Mouse (Mus musculus): Measurements from ENCODE around the gene Taz. TPM values are rescaled to one million over a fixed set of nuclear protein-coding genes. Genes with fewer than 3 reads are reported as not detected.

Taz gene
- polyA plus RNA-seq, 1 experiment from 2014 or later, result 65.2 TPM

DNA sequence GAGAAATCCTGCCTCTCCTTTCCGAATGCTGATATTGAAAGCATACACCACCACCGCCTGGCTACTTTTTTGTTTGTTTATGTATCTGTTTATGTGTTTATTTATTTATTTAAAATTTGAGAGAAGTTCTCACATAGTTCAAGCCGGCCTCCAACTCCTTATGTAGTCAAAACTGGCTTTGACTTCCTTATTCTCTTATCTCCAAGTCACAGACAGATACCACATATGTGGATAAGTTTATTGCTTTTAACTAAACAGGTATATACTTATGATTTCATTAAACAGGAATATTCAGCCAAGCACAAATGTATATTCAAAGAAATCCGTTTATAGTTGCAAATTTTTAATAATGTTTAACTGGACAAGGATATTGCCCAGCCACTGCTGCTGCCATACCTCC is 11.7 kb downstream of the Taz start:
- no peak overlapping the region for H3K27ac ChIP-seq (replicated peaks; ENCODE audit: low read depth, low read length)
- 75% methylated on average over 4 of the region's 4 CpGs for WGBS

DNA sequence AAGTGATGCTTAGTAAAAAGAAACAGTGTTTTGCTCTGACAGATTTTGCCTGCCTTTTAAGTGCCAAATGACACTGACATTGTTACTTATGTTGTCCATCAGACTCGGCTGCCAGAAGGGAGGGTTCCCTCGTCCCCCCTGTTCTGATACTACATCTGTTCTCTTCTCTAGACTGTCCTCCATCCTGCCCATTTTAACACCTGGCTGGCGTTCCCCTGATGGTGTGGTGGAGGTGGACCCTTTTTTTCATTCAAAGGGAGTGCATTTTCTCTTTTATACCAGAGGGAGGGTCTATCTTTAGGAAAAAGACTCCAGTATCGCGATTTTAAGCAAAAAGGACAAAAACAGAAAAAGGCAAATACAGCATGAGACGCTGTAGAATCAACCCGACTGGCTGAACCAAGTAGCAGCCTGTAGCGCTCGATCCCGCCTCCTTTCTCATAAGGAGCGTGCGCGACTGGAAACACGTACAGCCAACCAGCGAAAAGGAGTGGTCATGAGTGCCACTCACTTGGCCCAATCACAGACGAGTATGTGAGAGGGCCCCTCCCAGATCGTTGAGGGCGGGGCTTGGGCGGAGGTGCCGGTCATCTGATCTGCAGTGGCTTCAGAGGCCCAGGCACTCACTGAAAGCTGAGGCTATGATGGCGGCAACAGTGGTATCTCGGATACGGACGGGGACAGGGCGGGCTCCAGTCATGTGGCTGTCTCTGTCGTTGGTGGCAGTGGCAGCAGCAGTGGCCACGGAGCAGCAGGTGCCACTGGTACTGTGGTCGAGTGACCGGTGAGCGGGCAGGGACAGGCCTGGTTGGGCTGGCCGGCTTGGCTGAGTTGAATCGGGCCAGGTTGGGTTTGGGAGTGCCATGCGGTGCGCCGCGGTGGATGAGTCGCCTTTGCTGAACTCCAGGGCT is 15.1 kb downstream of the Taz start, which contains the start of gene Atp6ap1:
Gene Atp6ap1, plus strand, starts transcription at position 560 of the 911 bp plus-strand sequence.
- H3K27me3 ChIP-seq (ENCODE audit: control insufficient read depth, insufficient read depth, low read length), result no peaks in the 10 kb centered on the region
- peak within 1 kb of the TSS; percentile 58 for H3K4me3 ChIP-seq (ENCODE audit: low read depth, low read length)
- peak within 1 kb of the TSS; percentile 52 for H3K4me2 ChIP-seq (ENCODE audit: low read depth, low read length)
- no peaks in the 10 kb centered on the region for H3K9me3 ChIP-seq (replicated peaks; ENCODE audit: control insufficient read depth, low read length)
- ATAC-seq (replicated peaks; ENCODE audit: insufficient number of reproducible peaks, low FRiP score, low TSS enrichment, low read depth), result peak; percentile 98
- WGBS, result 18% methylated on average over 37 of the region's 37 CpGs
- H3K9ac ChIP-seq (replicated peaks; ENCODE audit: low read length), result peak within 1 kb of the TSS; percentile 73
- H3K36me3 ChIP-seq (replicated peaks; ENCODE audit: control insufficient read depth, insufficient read depth, low read depth, low read length), result no peaks in the 10 kb centered on the region
- H3K27ac ChIP-seq (replicated peaks; ENCODE audit: low read depth, low read length), result no peak within 1 kb of the TSS
- peak; percentile 93 for DNase-seq (ENCODE audit: low spot score)
- H3K4me1 ChIP-seq (ENCODE audit: control insufficient read depth, insufficient read depth, low read length), result no peaks in the 10 kb centered on the region

More for the DNA sequence above, 11.7 kb downstream of the Taz start:
- H3K4me1 ChIP-seq (ENCODE audit: control insufficient read depth, insufficient read depth, low read length), result no peaks in the 10 kb centered on the region
- no peaks in the 10 kb centered on the region; the same call in 1 of the 2 replicates for H3K36me3 ChIP-seq (replicated peaks; ENCODE audit: control insufficient read depth, insufficient read depth, low read depth, low read length)
- H3K4me2 ChIP-seq (ENCODE audit: low read depth, low read length), result no peak overlapping the region
- DNase-seq (ENCODE audit: low spot score) (no peak), ATAC-seq (replicated peaks; ENCODE audit: insufficient number of reproducible peaks, low FRiP score, low TSS enrichment, low read depth) (no peak)
- H3K9ac ChIP-seq (replicated peaks; ENCODE audit: low read length), result no peak overlapping the region
- no peaks in the 10 kb centered on the region for H3K9me3 ChIP-seq (replicated peaks; ENCODE audit: control insufficient read depth, low read length)
- no peaks in the 10 kb centered on the region for H3K27me3 ChIP-seq (ENCODE audit: control insufficient read depth, insufficient read depth, low read length)
- no peak overlapping the region for H3K4me3 ChIP-seq (ENCODE audit: low read depth, low read length)

DNA sequence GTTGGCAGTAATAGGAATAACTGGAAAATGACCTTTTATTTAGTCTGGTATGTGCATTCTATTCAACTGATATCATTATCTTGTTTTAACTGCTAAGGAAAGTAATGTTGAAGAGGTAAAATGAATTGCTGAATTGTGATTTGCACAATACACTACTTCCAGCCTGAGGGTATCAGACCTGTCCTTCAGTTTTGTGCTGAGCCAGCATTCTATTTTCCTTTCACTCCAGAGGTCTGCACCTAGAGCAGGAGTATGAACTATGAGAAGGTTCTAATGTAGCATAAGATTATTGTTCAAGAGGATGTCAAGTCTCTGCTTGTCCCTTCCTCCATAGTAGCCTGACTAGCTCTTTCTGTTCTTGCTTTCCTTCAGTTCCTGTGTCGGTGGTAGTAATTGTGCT is 16.6 kb downstream of the Taz start:
- no peaks in the 10 kb centered on the region for H3K27me3 ChIP-seq (ENCODE audit: control insufficient read depth, insufficient read depth, low read length)
- no peak overlapping the region for H3K27ac ChIP-seq (replicated peaks; ENCODE audit: low read depth, low read length)
- no peak overlapping the region for H3K9ac ChIP-seq (replicated peaks; ENCODE audit: low read length)
- WGBS, result 88% methylated on average over 1 of the region's 1 CpGs
- DNase-seq (ENCODE audit: low spot score) (no peak), ATAC-seq (replicated peaks; ENCODE audit: insufficient number of reproducible peaks, low FRiP score, low TSS enrichment, low read depth) (no peak)
- no peak overlapping the region for H3K4me3 ChIP-seq (ENCODE audit: low read depth, low read length)
- no peaks in the 10 kb centered on the region for H3K9me3 ChIP-seq (replicated peaks; ENCODE audit: control insufficient read depth, low read length)
- no peaks in the 10 kb centered on the region for H3K36me3 ChIP-seq (replicated peaks; ENCODE audit: control insufficient read depth, insufficient read depth, low read depth, low read length)
- H3K4me1 ChIP-seq (ENCODE audit: control insufficient read depth, insufficient read depth, low read length), result no peaks in the 10 kb centered on the region
- H3K4me2 ChIP-seq (ENCODE audit: low read depth, low read length), result no peak overlapping the region

DNA sequence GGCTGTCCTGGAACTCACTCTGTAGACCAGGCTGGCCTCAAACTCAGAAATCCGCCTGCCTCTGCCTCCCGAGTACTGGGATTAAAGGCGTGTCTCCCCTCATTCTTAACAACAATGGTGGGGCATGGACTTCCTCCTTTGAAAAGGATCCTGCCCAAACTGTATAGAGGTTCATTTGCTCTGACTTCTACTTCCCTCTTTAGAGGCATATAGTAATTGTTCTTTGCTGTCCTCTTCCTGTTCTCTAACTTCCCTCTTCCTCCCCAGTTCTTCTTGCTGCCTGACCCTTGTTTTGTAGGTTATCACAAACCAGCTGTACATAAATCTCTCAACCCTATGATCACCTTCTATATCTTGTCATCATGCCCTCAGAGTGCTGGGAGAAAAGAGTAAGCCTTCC is 18.0 kb downstream of the Taz start:
- DNase-seq (ENCODE audit: low spot score) (no peak), ATAC-seq (replicated peaks; ENCODE audit: insufficient number of reproducible peaks, low FRiP score, low TSS enrichment, low read depth) (no peak)
- no peaks in the 10 kb centered on the region for H3K27me3 ChIP-seq (ENCODE audit: control insufficient read depth, insufficient read depth, low read length)
- 81% methylated on average over 3 of the region's 3 CpGs for WGBS
- H3K27ac ChIP-seq (replicated peaks; ENCODE audit: low read depth, low read length), result no peak overlapping the region
- H3K4me2 ChIP-seq (ENCODE audit: low read depth, low read length), result no peak overlapping the region
- H3K4me1 ChIP-seq (ENCODE audit: control insufficient read depth, insufficient read depth, low read length), result no peaks in the 10 kb centered on the region
- H3K4me3 ChIP-seq (ENCODE audit: low read depth, low read length), result no peak overlapping the region
- peaks cover 2% of the 10 kb centered on the region; the same call in 1 of the 2 replicates for H3K36me3 ChIP-seq (replicated peaks; ENCODE audit: control insufficient read depth, insufficient read depth, low read depth, low read length)
- H3K9me3 ChIP-seq (replicated peaks; ENCODE audit: control insufficient read depth, low read length), result no peaks in the 10 kb centered on the region
- H3K9ac ChIP-seq (replicated peaks; ENCODE audit: low read length), result no peak overlapping the region

DNA sequence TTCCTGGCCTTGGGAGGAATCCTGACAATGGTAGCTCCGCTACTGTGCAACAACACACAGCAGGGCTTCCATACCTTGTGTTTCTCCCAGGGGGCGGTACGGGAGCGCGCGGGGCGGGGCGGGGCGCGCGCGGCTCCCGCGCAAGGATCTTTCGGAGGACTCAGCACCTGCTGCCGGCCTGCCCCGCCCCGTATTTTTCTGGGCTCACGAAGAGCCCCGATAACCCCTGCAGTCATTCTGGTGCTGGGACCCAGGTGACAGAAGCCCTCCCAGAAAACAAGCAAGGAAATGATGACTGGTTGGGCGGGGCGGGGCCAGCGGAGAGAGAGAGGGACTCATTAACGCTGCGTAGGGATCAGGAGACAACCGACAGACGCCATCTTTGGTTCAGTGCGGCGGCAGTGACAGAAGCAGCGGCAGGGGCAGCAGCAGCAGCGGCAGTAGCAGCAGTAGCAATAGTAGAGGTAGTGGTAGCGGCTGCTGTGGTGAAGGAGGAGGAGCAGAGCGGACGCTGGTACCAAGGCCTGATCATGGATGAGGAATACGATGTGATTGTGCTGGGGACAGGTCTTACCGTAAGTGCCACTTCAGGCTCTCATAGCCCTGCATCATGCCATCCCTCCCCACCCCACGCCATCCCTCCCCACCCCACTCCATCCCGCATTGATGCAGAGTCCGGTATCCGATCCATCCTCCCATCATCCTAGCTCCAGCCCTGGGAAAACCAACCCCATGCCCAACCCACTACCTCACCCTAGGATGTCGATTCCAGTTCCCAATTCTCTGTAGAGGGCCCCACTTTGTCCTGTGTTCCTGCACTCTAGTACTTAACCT is 23.4 kb downstream of the Taz start, which contains the start of gene Gdi1:
Gene Gdi1, plus strand, starts transcription at position 132 of the 834 bp plus-strand sequence.
- peak; percentile 76 for ATAC-seq (replicated peaks; ENCODE audit: insufficient number of reproducible peaks, low FRiP score, low TSS enrichment, low read depth)
- H3K4me2 ChIP-seq (ENCODE audit: low read depth, low read length), result peak within 1 kb of the TSS; percentile 57
- WGBS, result 16% methylated on average over 41 of the region's 41 CpGs

DNA sequence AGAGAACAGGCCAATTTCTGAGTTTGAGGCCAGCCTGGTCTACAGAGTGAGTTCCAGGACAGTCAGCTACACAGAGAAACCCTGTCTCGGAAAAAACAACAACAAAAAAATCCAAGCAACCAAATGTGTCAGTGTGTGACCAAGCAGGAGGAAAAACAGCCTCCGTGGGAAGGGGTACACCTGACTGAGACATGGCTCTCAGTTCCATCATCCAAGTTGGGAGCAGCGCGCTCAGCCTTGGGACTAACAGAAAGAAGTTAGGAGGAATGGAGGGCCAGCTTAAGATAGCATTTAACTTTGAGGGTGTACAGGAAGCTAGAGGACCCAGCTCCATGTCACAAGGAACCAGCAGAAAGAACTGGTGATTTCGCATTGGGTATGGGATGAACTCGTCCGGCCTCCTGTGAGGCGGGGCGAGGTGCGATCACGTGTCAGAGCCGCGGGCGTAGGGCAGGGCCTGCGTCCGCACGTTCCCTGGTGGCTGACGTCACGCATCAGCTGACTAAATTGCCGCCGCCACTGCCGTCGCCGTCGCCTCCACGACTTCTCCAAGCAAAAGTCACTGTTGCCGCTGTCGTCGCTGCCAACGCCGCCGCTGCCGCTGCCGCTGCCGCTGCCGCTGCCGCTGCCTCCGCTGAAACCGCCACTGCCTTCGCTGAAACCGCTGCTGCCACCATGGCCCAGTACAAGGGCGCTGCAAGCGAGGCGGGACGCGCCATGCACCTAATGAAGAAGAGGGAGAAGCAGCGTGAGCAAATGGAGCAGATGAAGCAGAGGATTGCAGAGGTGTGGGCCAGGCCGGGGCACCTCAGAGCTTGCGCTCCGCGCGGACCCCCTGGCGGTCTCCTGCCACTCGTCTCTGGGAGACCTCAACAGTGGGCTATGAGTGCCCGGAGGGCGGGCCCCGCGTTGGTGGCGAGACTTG is 31.1 kb downstream of the Taz start, which contains the start of gene Fam50a:
Gene Fam50a, plus strand, starts transcription at position 494 of the 925 bp plus-strand sequence.
- DNase-seq (ENCODE audit: low spot score) (peak; percentile 88), ATAC-seq (replicated peaks; ENCODE audit: insufficient number of reproducible peaks, low FRiP score, low TSS enrichment, low read depth) (peak; percentile 89)
- Histone ChIP-seq H3K4me1 (ENCODE audit: control insufficient read depth, insufficient read depth, low read length) (no peaks in the 10 kb centered on the region), H3K36me3 (replicated peaks; ENCODE audit: control insufficient read depth, insufficient read depth, low read depth, low read length) (no peaks in the 10 kb centered on the region), H3K4me2 (ENCODE audit: low read depth, low read length) (peak within 1 kb of the TSS; percentile 74), H3K9me3 (replicated peaks; ENCODE audit: control insufficient read depth, low read length) (no peaks in the 10 kb centered on the region), H3K27me3 (ENCODE audit: control insufficient read depth, insufficient read depth, low read length) (no peaks in the 10 kb centered on the region), H3K27ac (replicated peaks; ENCODE audit: low read depth, low read length) (no peak within 1 kb of the TSS), H3K4me3 (ENCODE audit: low read depth, low read length) (peak within 1 kb of the TSS; percentile 54), H3K9ac (replicated peaks; ENCODE audit: low read length) (peak within 1 kb of the TSS; percentile 65)
- WGBS, result 20% methylated on average over 59 of the region's 59 CpGs

More for the DNA sequence above, 23.4 kb downstream of the Taz start, which contains the start of gene Gdi1:
- H3K27ac ChIP-seq (replicated peaks; ENCODE audit: low read depth, low read length), result peak within 1 kb of the TSS; percentile 49
- H3K9ac ChIP-seq (replicated peaks; ENCODE audit: low read length), result peak within 1 kb of the TSS; percentile 74
- DNase-seq (ENCODE audit: low spot score), result peak; percentile 73
- H3K9me3 ChIP-seq (replicated peaks; ENCODE audit: control insufficient read depth, low read length), result no peaks in the 10 kb centered on the region
- H3K27me3 ChIP-seq (ENCODE audit: control insufficient read depth, insufficient read depth, low read length), result no peaks in the 10 kb centered on the region
- peak within 1 kb of the TSS; percentile 58 for H3K4me3 ChIP-seq (ENCODE audit: low read depth, low read length)
- peaks cover 2% of the 10 kb centered on the region; the same call in 1 of the 2 replicates for H3K36me3 ChIP-seq (replicated peaks; ENCODE audit: control insufficient read depth, insufficient read depth, low read depth, low read length)
- no peaks in the 10 kb centered on the region for H3K4me1 ChIP-seq (ENCODE audit: control insufficient read depth, insufficient read depth, low read length)

DNA sequence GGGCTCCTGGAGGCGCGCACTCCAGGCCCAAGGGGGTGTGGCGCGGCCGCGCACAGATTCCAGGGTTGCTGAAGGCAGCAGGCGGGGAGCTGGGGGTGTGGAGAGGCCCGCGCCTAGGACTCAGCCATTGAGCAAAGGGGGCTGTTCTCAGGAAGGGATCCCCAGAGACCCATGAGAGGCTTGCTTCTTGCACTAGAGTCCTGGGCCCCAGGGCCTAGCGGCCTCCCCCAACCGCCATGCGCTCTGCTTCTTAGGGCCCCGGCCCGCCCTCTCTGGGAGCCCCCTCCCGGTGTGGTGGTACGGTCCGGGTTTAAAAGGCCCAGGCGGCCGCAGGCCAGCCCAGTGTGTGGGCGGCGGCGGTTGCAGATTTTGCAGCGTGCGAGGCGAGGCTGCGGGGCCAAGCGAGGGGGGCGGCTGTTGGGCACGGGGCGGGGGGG is 47.0 kb downstream of the Taz start, which contains the start of gene Plxna3:
Gene Plxna3, plus strand, starts transcription at position 342 of the 437 bp plus-strand sequence.
- peak within 1 kb of the TSS; percentile 53 for H3K4me2 ChIP-seq (ENCODE audit: low read depth, low read length)
- no peaks in the 10 kb centered on the region for H3K27me3 ChIP-seq (ENCODE audit: control insufficient read depth, insufficient read depth, low read length)
- no peak within 1 kb of the TSS for H3K27ac ChIP-seq (replicated peaks; ENCODE audit: low read depth, low read length)
- no peaks in the 10 kb centered on the region for H3K9me3 ChIP-seq (replicated peaks; ENCODE audit: control insufficient read depth, low read length)
- ATAC-seq (replicated peaks; ENCODE audit: insufficient number of reproducible peaks, low FRiP score, low TSS enrichment, low read depth) (peak; percentile 93), DNase-seq (ENCODE audit: low spot score) (peak; percentile 70)
- no peaks in the 10 kb centered on the region for H3K36me3 ChIP-seq (replicated peaks; ENCODE audit: control insufficient read depth, insufficient read depth, low read depth, low read length)
- peak within 1 kb of the TSS; percentile 73 for H3K9ac ChIP-seq (replicated peaks; ENCODE audit: low read length)
- WGBS, result 16% methylated on average over 28 of the region's 30 CpGs
- peak within 1 kb of the TSS; percentile 53 for H3K4me3 ChIP-seq (ENCODE audit: low read depth, low read length)
- no peaks in the 10 kb centered on the region for H3K4me1 ChIP-seq (ENCODE audit: control insufficient read depth, insufficient read depth, low read length)
